17 mouse cellular contexts compared by ENCODE assay signal in the genomic region with DNA sequence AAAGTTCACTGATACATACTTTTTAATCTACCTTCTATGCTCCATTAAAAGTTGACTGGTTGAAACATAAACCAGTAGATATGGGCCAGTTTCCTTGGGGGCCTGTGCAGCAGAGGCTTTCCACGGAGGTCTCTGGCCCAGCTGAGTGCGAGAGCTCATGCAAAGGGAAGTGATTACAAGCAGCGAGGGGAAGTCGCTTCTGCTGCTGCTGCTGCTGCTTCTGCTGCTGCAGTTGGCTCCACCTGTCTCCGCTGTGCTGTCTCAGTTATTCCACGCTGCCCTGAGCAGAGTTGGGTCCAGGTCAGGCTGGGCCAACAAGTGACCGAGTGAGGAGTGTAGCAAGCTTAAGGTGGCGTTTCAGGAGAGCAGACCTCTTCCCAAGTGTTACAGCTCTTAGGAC. TPM values are rescaled to one million over a fixed set of nuclear protein-coding genes. Genes with fewer than 3 reads are reported as not detected.
DNase-seq lines count a peak whose midpoint lies in the region; ATAC-seq and TF ChIP-seq lines count a peak whose summit lies in the region.
"Had no signal": no experiment of that assay in that cellular context is flagged by ENCODE, and none has a peak within 500 bp of the region (broad histone marks: within the 10 kb centered on the region; RNA-seq: fewer than 3 reads in every experiment).

No protein-coding gene starts in this region.

- H3K27ac ChIP-seq in small intestine, adult 2 months (ENCODE audit: insufficient read depth, low read depth, low read length): peak overlapping the region; percentile 38; the same call in 1 of the 2 replicates
- H3K27ac ChIP-seq in midbrain, embryonic 15.5 days: no peak overlapping the region
- H3K27ac ChIP-seq: embryonic facial prominence, embryonic 12.5 days; forebrain, embryonic 10.5 days; kidney, embryonic 15.5 days; lung, embryonic 15.5 days had no signal

- H3K4me3 ChIP-seq in small intestine, adult 2 months (ENCODE audit: low read depth, low read length): no peak overlapping the region
- no peak overlapping the region for H3K4me3 ChIP-seq in midbrain, embryonic 15.5 days
- H3K4me3 ChIP-seq: embryonic facial prominence, embryonic 12.5 days; forebrain, embryonic 10.5 days; heart, adult 2 months; kidney, embryonic 15.5 days; lung, embryonic 15.5 days; myocyte had no signal

- peaks cover 5% of the 10 kb centered on the region for H3K4me1 ChIP-seq in small intestine, adult 2 months (ENCODE audit: control insufficient read depth, insufficient read depth, insufficient read length, low read length)
- no peaks in the 10 kb centered on the region for H3K4me1 ChIP-seq in midbrain, embryonic 15.5 days
- H3K4me1 ChIP-seq: embryonic facial prominence, embryonic 12.5 days; forebrain, embryonic 10.5 days; lung, embryonic 15.5 days had no signal

- H3K9me3 ChIP-seq in midbrain, embryonic 15.5 days: no peaks in the 10 kb centered on the region
- H3K9me3 ChIP-seq: embryonic facial prominence, embryonic 12.5 days; forebrain, embryonic 10.5 days; kidney, embryonic 15.5 days; lung, embryonic 15.5 days had no signal

- H3K27me3 ChIP-seq in small intestine, adult 2 months (ENCODE audit: control insufficient read depth, insufficient read depth, low read length): no peaks in the 10 kb centered on the region
- no peaks in the 10 kb centered on the region for H3K27me3 ChIP-seq in midbrain, embryonic 15.5 days (replicated peaks)
- H3K27me3 ChIP-seq: embryonic facial prominence, embryonic 12.5 days; kidney, embryonic 15.5 days; lung, embryonic 15.5 days had no signal

- 81% methylated on average over 8 of the region's 8 CpGs for WGBS in small intestine, adult 2 months
- WGBS in midbrain, embryonic 15.5 days: 95% methylated on average over 8 of the region's 8 CpGs

- no peak for TF ChIP-seq CTCF in small intestine, adult 2 months (IDR thresholded peaks at IDR 0.05; ENCODE audit: extremely low read depth, insufficient read length, insufficient replicate concordance, low read depth, low read length)

- no peak for TF ChIP-seq POLR2A in small intestine, adult 2 months (IDR thresholded peaks at IDR 0.05; ENCODE audit: low read depth, low read length)

- peaks cover 37% of the 10 kb centered on the region for H3K36me3 ChIP-seq in small intestine, adult 2 months (ENCODE audit: control insufficient read depth, insufficient read depth, low read length)
- H3K36me3 ChIP-seq in midbrain, embryonic 15.5 days (replicated peaks): peaks cover 7% of the 10 kb centered on the region; the same call in 1 of the 2 replicates

- DNase-seq in spleen, adult 18-20 months: peak; percentile 17 to 38
- DNase-seq in spleen, postnatal 4 days (ENCODE audit: low spot score in 2 of 2): no peak
- peak; percentile 68 for DNase-seq in thymus, postnatal 4 days
- DNase-seq in layer of hippocampus, postnatal 25 days (ENCODE audit: extremely low spot score in 1 of 2, low spot score in 1 of 2): no peak
- no peak for DNase-seq in left cerebral cortex, adult 18-20 months (ENCODE audit: low spot score in 2 of 2)
- DNase-seq: cerebellum, postnatal 14 days; heart, adult 2 months; heart, postnatal 10 days had no signal

- ATAC-seq in erythroid progenitor cell, adult 5-6 weeks (replicated peaks; ENCODE audit: low FRiP score, poor library complexity, severe bottlenecking): 0 out of 2 replicates have a peak, but pooled peaks have one; percentile 25
- ATAC-seq in midbrain, embryonic 15.5 days (replicated peaks): no peak
- ATAC-seq: hindbrain, embryonic 16.5 days had no signal

- no peak overlapping the region for H3K9ac ChIP-seq in midbrain, embryonic 15.5 days
- H3K9ac ChIP-seq: embryonic facial prominence, embryonic 12.5 days; kidney, embryonic 15.5 days; lung, embryonic 15.5 days had no signal

- no peak overlapping the region for H3K4me2 ChIP-seq in midbrain, embryonic 15.5 days
- H3K4me2 ChIP-seq: embryonic facial prominence, embryonic 12.5 days; kidney, embryonic 15.5 days; lung, embryonic 15.5 days had no signal

RNA-seq across cellular contexts. Expression of gene D5Ertd579e, which starts 27.3 kb away (rescaled TPM):
- total RNA-seq in erythroid progenitor cell, adult 5-6 weeks (2015; ENCODE audit: low replicate concordance): 139 and 143 TPM in 2 replicates
- 235 and 242 TPM in 2 replicates for total RNA-seq in erythroid progenitor cell, adult 5-6 weeks (2017; ENCODE audit: low replicate concordance)
- polyA plus RNA-seq in small intestine, adult 2 months (2012; rRNA removed): 14.4 and 27.4 TPM in 2 replicates
- polyA plus RNA-seq in midbrain, embryonic 15.5 days (2015; fragmentation: Nextera tagmentation; extraction: Ambion mirVana): 40.3 and 44.0 TPM in 2 replicates
- total RNA-seq in layer of hippocampus, postnatal 25 days (2021): 100 to 1,000 TPM in 1 of 2 experiments, 10 to 100 TPM in 1; 87.8 to 107 TPM
- total RNA-seq in left cerebral cortex, adult 18-20 months (2021): 10 to 100 TPM; 91.9 to 94.7 TPM

Comparison
In these comparisons a context has a peak if more than half of its experiments do, and no peak if none do; other contexts are left out.
1. DNase-seq: peak in spleen, adult 18-20 months (2 of 2) and thymus, postnatal 4 days (single experiment); none in spleen, postnatal 4 days (0 of 2), layer of hippocampus, postnatal 25 days (0 of 2) and left cerebral cortex, adult 18-20 months (0 of 2).